Mouse (Mus musculus) left cerebral cortex, postnatal 14 days (tissue): ENCODE data around the gene Med11. TPM values are rescaled to one million over a fixed set of nuclear protein-coding genes. Genes with fewer than 3 reads are reported as not detected.

Source experiments
- DNase-seq, 2 experiments: peaks; one replicate each; pipeline ENCODE4 v3.0.0; 2021 to 2022; ENCODE audit warnings: low spot score in 2 of 2, mixed read lengths in 1 of 2
- intact Hi-C: fragments of 180-260 bp; cut with DNase I; formaldehyde crosslinking; loops from one replicate; pipeline ENCODE4 v1.15.1; 2025
- microRNA-seq, 2 experiments: library from miRNA; unstranded; fragments of <30 nt; microRNA quantifications; one replicate each; pipeline ENCODE4 v1.2.0; 2022
- total RNA-seq, 2 experiments: library from RNA; stranded (reverse); gene quantifications; 2 replicates each; pipeline ENCODE4 v1.2.3; 2021

Med11 gene
- total RNA-seq, 2 experiments from 2014 or later: 14.4 to 15.9 TPM

DNA sequence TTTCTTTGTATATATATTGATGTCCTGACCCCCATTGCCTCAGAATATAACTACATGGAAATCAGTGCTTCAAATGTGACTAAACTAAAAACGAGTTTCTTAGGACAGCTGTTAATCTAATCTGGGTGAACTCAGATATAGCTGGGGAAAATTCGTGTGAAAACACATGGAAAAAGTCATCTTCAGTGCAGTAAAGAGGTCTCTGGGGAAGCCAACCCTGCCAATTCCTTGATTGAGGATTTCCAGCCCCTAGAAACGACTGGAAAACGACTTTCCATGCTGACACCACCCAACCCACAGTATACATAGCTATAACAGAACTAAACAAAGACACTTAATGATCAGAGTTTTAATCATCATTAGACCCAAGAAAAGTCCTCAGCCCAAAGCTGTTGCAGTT is 36.1 kb downstream of the Med11 start:
- DNase-seq: no peak
- intact Hi-C loops: no loop called here

DNA sequence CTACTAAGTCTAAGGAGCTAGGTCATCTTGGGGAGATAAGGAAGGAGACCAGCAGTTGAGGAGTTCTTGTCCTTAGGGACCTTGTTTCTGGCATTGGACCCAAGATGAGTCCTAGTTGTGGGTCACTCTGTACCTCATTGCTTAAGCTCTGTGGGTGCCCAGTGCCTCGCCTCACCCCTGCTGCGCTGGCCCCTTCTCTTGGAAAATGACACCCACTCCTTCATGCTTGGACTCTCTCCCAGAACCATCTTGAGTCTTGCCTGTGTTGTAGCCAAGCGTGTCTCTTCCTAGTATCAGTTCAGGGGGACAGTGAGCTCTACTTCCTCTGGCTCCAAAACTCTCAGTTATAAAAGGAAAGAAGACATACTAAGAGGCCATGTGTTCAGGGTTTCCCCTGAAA is 37.4 kb downstream of the Med11 start:
- intact Hi-C loops: no loop called here
- DNase-seq: no peak

DNA sequence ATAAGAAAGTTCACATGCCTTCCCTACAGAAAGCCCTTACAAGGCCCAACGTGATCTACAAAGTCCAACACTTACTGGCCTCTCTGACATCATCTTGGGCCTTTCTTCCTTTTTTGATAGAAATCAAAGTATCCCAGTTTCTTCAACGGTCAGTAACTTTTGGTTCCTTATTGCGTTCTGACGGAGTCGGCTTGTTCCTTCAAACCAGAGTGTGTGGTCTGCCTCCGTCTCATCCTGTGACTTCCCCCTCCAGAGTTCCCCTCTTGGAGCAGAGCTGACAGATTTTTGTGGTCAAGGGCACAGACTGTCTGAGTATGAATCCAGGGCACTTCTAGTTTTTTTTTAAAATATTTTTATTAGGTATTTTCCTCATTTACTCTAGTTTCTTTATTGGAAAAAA is 38.0 kb downstream of the Med11 start:
- DNase-seq: peak; percentile 7 to 23
- intact Hi-C loops: no loop called here

DNA sequence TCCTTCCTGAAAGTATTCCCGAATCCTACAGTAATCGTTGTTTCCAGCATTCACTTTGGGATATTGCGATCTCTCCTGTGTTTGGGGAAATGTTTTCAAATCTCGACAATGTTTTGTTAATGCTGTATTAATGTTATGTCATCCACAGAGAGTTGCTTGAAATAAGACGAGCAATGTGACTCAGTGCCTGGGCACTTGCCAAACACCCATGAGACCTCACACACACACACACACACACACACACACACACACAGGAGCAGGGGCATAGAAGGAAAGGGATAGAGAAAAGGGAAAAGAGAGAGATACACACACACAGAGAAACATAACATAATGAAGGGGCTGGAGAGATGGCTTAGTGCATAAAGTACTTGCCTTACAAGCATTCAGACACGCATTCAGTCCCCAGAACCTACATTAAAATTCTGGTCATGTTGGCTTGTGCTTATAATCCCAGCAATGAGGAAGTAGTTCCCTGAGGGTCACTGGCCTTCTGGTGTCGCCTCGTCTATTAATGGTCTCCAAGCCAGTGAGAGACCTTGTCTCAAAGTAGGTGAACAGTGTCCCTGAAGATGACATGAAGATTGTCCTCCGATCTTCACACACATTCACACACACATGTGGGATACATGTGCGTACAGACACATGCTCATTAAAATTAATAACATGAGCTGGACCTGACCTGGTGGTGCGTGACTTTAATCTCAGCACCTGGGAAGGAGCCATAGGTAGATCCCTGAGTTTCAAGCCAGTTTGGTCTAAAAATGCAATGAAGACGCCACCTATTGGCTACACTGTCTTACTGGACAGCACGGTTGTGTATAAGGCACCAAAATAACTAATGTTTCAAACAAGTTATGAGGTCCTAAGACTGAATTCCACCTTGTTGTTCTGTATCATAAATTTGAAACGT is 48.1 kb downstream of the Med11 start:
- intact Hi-C loops: no loop called here
- DNase-seq: no peak

DNA sequence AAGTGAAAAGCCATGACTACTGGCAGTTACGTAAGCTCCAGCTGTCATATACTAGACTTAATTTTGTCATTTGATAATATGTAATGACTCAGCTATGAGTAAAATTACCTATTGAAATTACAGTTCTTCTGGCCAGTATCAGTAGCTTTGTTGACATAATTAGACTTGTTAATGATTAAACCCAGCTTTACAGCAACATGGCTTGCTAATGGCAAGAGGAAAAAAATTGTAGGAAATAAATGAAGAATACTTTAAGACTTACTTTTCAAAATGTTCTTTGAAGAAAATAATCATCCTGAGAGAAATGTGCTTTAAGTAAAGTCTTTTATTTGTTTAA is 48.7 kb downstream of the Med11 start:
- no peak for DNase-seq
- intact Hi-C loops: no loop called here

DNA sequence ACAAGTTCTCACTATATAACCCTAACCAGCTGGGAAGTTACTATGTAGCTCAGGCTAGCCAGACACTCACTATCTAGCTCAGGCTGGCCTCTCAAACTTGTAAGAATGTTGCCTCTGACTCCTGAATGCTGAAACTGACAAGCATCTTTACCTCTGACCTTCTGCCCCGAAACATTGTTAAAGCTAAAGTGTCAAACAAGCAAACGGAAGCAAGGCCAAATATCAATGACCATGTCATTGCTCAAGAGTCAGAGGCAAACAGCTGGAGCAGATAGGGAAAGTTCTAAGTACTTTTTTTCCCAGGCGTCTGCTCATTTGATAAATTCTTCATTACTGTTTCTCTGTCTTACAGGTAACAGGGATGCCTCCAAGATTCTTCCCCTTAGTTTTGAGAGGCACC is 50.3 kb downstream of the Med11 start:
- DNase-seq: no peak
- intact Hi-C loops: no loop called here

Small RNA genes within 50 kb of the gene (microRNA-seq; reads per million reads assigned to microRNA genes)
- 1.3 to 2.6 reads per million in 2 experiments for gene Mir7115

Other genes with a start within 250 kb of the Med11 start
- 10 to 100 TPM; 27.2 to 36.8 TPM for gene Slc16a11, start 239.2 kb upstream of the Med11 start, total RNA-seq
- gene Slc16a13, start 230.9 kb upstream of the Med11 start, total RNA-seq: 10 to 100 TPM in 1 of 2 experiments, 1 to 10 TPM in 1; 8.3 to 10.4 TPM
- gene Bcl6b, start 222.1 kb upstream of the Med11 start, total RNA-seq: 1 to 10 TPM; 5.1 to 5.3 TPM
- gene 0610010K14Rik, start 214.0 kb upstream of the Med11 start, total RNA-seq: 10 to 100 TPM; 41.3 to 54.2 TPM
- 1 to 10 TPM; 5.9 to 7.3 TPM for gene Gm21988, start 212.1 kb upstream of the Med11 start, total RNA-seq
- gene Rnasek, start 212.1 kb upstream of the Med11 start, total RNA-seq: 100 to 1,000 TPM; 291 TPM
- gene Alox12, start 196.6 kb upstream of the Med11 start, total RNA-seq: under 1 TPM in 1 of 2 experiments, not detected in 1; 0.13 TPM
- gene Alox12e, start 129.3 kb upstream of the Med11 start, total RNA-seq: under 1 TPM; 0.35 to 0.76 TPM
- not detected for gene Alox15, start 99.9 kb upstream of the Med11 start, total RNA-seq
- gene Pelp1, start 41.9 kb upstream of the Med11 start, total RNA-seq: 10 to 100 TPM; 38.7 to 39.9 TPM
- gene Arrb2, start 19.3 kb upstream of the Med11 start, total RNA-seq: 10 to 100 TPM; 75.1 to 78.6 TPM
- under 1 TPM; 0.46 to 0.55 TPM for gene Zmynd15, start 7.5 kb downstream of the Med11 start, total RNA-seq
- 1 to 10 TPM in 1 of 2 experiments, under 1 TPM in 1; 0.66 to 1.3 TPM for gene Cxcl16, start 8.1 kb downstream of the Med11 start, total RNA-seq
- gene Tm4sf5, start 53.3 kb downstream of the Med11 start, total RNA-seq: under 1 TPM in 1 of 2 experiments, not detected in 1; 0.87 TPM
- gene Vmo1, start 62.7 kb downstream of the Med11 start, total RNA-seq: not detected
- gene Gltpd2, start 67.3 kb downstream of the Med11 start, total RNA-seq: not detected
- 100 to 1,000 TPM; 181 to 196 TPM for gene Psmb6, start 73.4 kb downstream of the Med11 start, total RNA-seq
- not detected for gene Gm40193, start 81.0 kb downstream of the Med11 start, total RNA-seq
- 10 to 100 TPM; 14.8 to 17.4 TPM for gene Pld2, start 88.1 kb downstream of the Med11 start, total RNA-seq
- gene Mink1, start 111.0 kb downstream of the Med11 start, total RNA-seq: 100 to 1,000 TPM; 346 to 351 TPM
- 1 to 10 TPM in 1 of 2 experiments, under 1 TPM in 1; 0.51 to 1.2 TPM for gene 4930544D05Rik, start 163.9 kb downstream of the Med11 start, total RNA-seq
- not detected for gene Chrne, start 167.3 kb downstream of the Med11 start, total RNA-seq
- not detected for gene Gp1ba, start 187.2 kb downstream of the Med11 start, total RNA-seq
- gene Rnf167, start 195.3 kb downstream of the Med11 start, total RNA-seq: 10 to 100 TPM; 67.3 to 69.1 TPM
- gene Slc25a11, start 195.6 kb downstream of the Med11 start, total RNA-seq: 100 to 1,000 TPM; 120 to 125 TPM
- 100 to 1,000 TPM; 267 to 286 TPM for gene Pfn1, start 202.7 kb downstream of the Med11 start, total RNA-seq
- 1 to 10 TPM; 8.3 to 8.6 TPM for gene Eno3, start 205.3 kb downstream of the Med11 start, total RNA-seq
- gene Spag7, start 217.5 kb downstream of the Med11 start, total RNA-seq: 10 to 100 TPM; 53.5 to 53.8 TPM
- gene Camta2, start 236.2 kb downstream of the Med11 start, total RNA-seq: 100 to 1,000 TPM; 217 to 223 TPM
- gene Inca1, start 248.2 kb downstream of the Med11 start, total RNA-seq: 1 to 10 TPM; 1.4 to 1.6 TPM
- gene Kif1c, start 248.6 kb downstream of the Med11 start, total RNA-seq: 10 to 100 TPM; 43.9 to 46.0 TPM